Mouse (Mus musculus) embryonic facial prominence, embryonic 14.5 days (tissue): Measurements from ENCODE around the gene Rph3al. TPM values are rescaled to one million over a fixed set of nuclear protein-coding genes. Genes with fewer than 3 reads are reported as not detected.
A peak's percentile ranks its signal among the peaks of the same experiment; 100 is the strongest.

Experiments used
- ATAC-seq: fragments of 200-750 bp; cut with Nextera tagmentation; 2 replicates; pipeline ENCODE4 v1.8.0; 2017; ENCODE audit warnings: low read depth, moderate number of reproducible peaks, moderate TSS enrichment
- DNase-seq: peaks from one replicate; pipeline ENCODE4 v3.0.0-alpha.2; 2015; ENCODE audit warnings: low spot score
- H3K27ac ChIP-seq: fragments of 300-500 bp; sonication (generic); replicated peaks from 2 replicates; pipeline ENCODE4 v1.5.1; 2014; ENCODE audit warnings: low read depth, mild to moderate bottlenecking, low read length, moderate library complexity
- H3K27me3 ChIP-seq: fragments of 300-500 bp; sonication (generic); replicated peaks from 2 replicates; pipeline ENCODE4 v1.6.1; 2014; ENCODE audit warnings: low read length; ENCODE audit not compliant: control insufficient read depth, insufficient read depth
- H3K36me3 ChIP-seq: fragments of 300-500 bp; sonication (generic); 2 replicates; pipeline ENCODE4 v1.6.1; 2014; ENCODE audit warnings: low read length, mixed read lengths; ENCODE audit not compliant: control insufficient read depth, insufficient read depth
- H3K4me1 ChIP-seq: fragments of 300-500 bp; sonication (generic); 2 replicates; pipeline ENCODE4 v1.6.1; 2014; ENCODE audit warnings: antibody characterized with exemption, low read length; ENCODE audit not compliant: control insufficient read depth, insufficient read depth
- H3K4me2 ChIP-seq: fragments of 300-500 bp; sonication (generic); 2 replicates; pipeline ENCODE4 v1.6.1; 2014; ENCODE audit warnings: low read depth, mild to moderate bottlenecking, low read length, moderate library complexity, mixed read lengths
- H3K4me3 ChIP-seq: fragments of 300-500 bp; sonication (generic); 2 replicates; pipeline ENCODE4 v1.5.1; 2014; ENCODE audit warnings: low read depth, mild to moderate bottlenecking, low read length
- H3K9ac ChIP-seq: fragments of 300-500 bp; sonication (generic); 2 replicates; pipeline ENCODE4 v1.6.1; 2014; ENCODE audit warnings: low read depth, mild to moderate bottlenecking, low read length, moderate library complexity, mixed read lengths
- H3K9me3 ChIP-seq: fragments of 300-500 bp; sonication (generic); 2 replicates; pipeline ENCODE4 v1.6.1; 2016; ENCODE audit warnings: low read length; ENCODE audit not compliant: control insufficient read depth
- WGBS: fragments of 180-500 bp; shearing (Covaris S2); extraction: QIAGEN DNeasy Blood & Tissue Kit; methylation state at CpG from one replicate; pipeline ENCODE4 v1.1.7; 2014; 5-methylcytosine and 5-hydroxymethylcytosine counted together
- polyA plus RNA-seq: library from polyadenylated mRNA; unstranded; fragments of >200 nt; fragmentation: Nextera tagmentation; extraction: Ambion mirVana; gene quantifications from 2 replicates; pipeline ENCODE4 v1.2.1, GENCODE M21; 2014

Rph3al gene
- polyA plus RNA-seq, result 3.0 TPM in 2 replicates

GRCm38 (mm10) chr11:75938379-75938906, at the start of gene Rph3al:
Gene Rph3al (minus strand): TSS chr11:75938429.
- peak within 1 kb of the TSS; percentile 46 for H3K9ac ChIP-seq
- peaks cover 7% of the 10 kb centered on the region; the same call in 1 of the 2 replicates for H3K9me3 ChIP-seq
- H3K4me2 ChIP-seq, result peak within 1 kb of the TSS; percentile 44
- no peaks in the 10 kb centered on the region for H3K27me3 ChIP-seq
- H3K36me3 ChIP-seq, result no peaks in the 10 kb centered on the region
- no peak for DNase-seq
- peaks cover 38% of the 10 kb centered on the region for H3K4me1 ChIP-seq
- H3K4me3 ChIP-seq, result no peak within 1 kb of the TSS
- no peak for ATAC-seq
- 47% methylated on average over 6 of the region's 6 CpGs for WGBS
- peak within 1 kb of the TSS; percentile 68 for H3K27ac ChIP-seq

GRCm38 (mm10) chr11:75985948-75986347, 47.7 kb upstream of the Rph3al start:
- Histone ChIP-seq H3K4me1 (no peaks in the 10 kb centered on the region; the same call in 1 of the 2 replicates), H3K9me3 (no peaks in the 10 kb centered on the region), H3K27me3 (no peaks in the 10 kb centered on the region), H3K4me3 (no peak overlapping the region), H3K36me3 (no peaks in the 10 kb centered on the region), H3K27ac (no peak overlapping the region), H3K4me2 (no peak overlapping the region), H3K9ac (no peak overlapping the region)
- no peak for ATAC-seq
- 51% methylated on average over 7 of the region's 7 CpGs for WGBS
- no peak for DNase-seq

- H3K4me1 ChIP-seq, result no peaks in the 10 kb centered on the region; the same call in 1 of the 2 replicates
- ATAC-seq (no peak), DNase-seq (no peak)
- no peak overlapping the region for H3K4me2 ChIP-seq
- no peaks in the 10 kb centered on the region for H3K36me3 ChIP-seq
- no peaks in the 10 kb centered on the region for H3K9me3 ChIP-seq
- no peak overlapping the region for H3K9ac ChIP-seq
- H3K27me3 ChIP-seq, result no peaks in the 10 kb centered on the region
- no peak overlapping the region for H3K27ac ChIP-seq
- WGBS, result 78% methylated on average over 1 of the region's 1 CpGs
- H3K4me3 ChIP-seq, result no peak overlapping the region
Observed at GRCm38 (mm10) chr11:75984581-75984980, 46.4 kb upstream of the Rph3al start.

GRCm38 (mm10) chr11:75983194-75983593, 45.0 kb upstream of the Rph3al start:
- Histone ChIP-seq H3K4me1 (no peaks in the 10 kb centered on the region; the same call in 1 of the 2 replicates), H3K4me3 (no peak overlapping the region), H3K9me3 (no peaks in the 10 kb centered on the region), H3K36me3 (no peaks in the 10 kb centered on the region), H3K9ac (no peak overlapping the region), H3K27me3 (no peaks in the 10 kb centered on the region), H3K27ac (no peak overlapping the region), H3K4me2 (no peak overlapping the region)
- 74% methylated on average over 4 of the region's 4 CpGs for WGBS
- DNase-seq (peak; percentile 15), ATAC-seq (no peak)

- H3K4me3 ChIP-seq, result no peak overlapping the region
- H3K4me2 ChIP-seq, result no peak overlapping the region
- peak; percentile 55; the same call in 1 of the 2 replicates for ATAC-seq
- no peaks in the 10 kb centered on the region for H3K4me1 ChIP-seq
- no peak for DNase-seq
- WGBS, result 46% methylated on average over 2 of the region's 2 CpGs
- H3K9ac ChIP-seq, result no peak overlapping the region
- no peaks in the 10 kb centered on the region; the same call in 1 of the 2 replicates for H3K9me3 ChIP-seq
- no peaks in the 10 kb centered on the region for H3K27me3 ChIP-seq
- H3K27ac ChIP-seq, result no peak overlapping the region
- no peaks in the 10 kb centered on the region for H3K36me3 ChIP-seq
Observed at GRCm38 (mm10) chr11:75980413-75980812, 42.2 kb upstream of the Rph3al start.

- no peak for ATAC-seq
- Histone ChIP-seq H3K9me3 (peaks cover 7% of the 10 kb centered on the region; the same call in 1 of the 2 replicates), H3K27ac (no peak overlapping the region), H3K4me1 (no peaks in the 10 kb centered on the region), H3K4me3 (no peak overlapping the region), H3K9ac (no peak overlapping the region), H3K36me3 (no peaks in the 10 kb centered on the region), H3K27me3 (no peaks in the 10 kb centered on the region), H3K4me2 (no peak overlapping the region)
- WGBS, result 60% methylated on average over 6 of the region's 6 CpGs
- no peak for DNase-seq
Observed at GRCm38 (mm10) chr11:75978051-75978450, 39.8 kb upstream of the Rph3al start.

- Histone ChIP-seq H3K9me3 (peaks cover 7% of the 10 kb centered on the region; the same call in 1 of the 2 replicates), H3K4me2 (no peak overlapping the region), H3K4me3 (no peak overlapping the region), H3K27ac (no peak overlapping the region), H3K36me3 (no peaks in the 10 kb centered on the region), H3K9ac (no peak overlapping the region), H3K27me3 (0 out of 2 replicates have a peak, but pooled peaks cover under 1% of the 10 kb centered on the region), H3K4me1 (no peaks in the 10 kb centered on the region)
- no peak for DNase-seq
- WGBS, result 63% methylated on average over 8 of the region's 8 CpGs
- no peak for ATAC-seq
Observed at GRCm38 (mm10) chr11:75976748-75977147, 38.5 kb upstream of the Rph3al start.

- Histone ChIP-seq H3K4me1 (no peaks in the 10 kb centered on the region), H3K4me2 (no peak overlapping the region), H3K36me3 (no peaks in the 10 kb centered on the region), H3K27ac (no peak overlapping the region), H3K9ac (no peak overlapping the region), H3K27me3 (peaks cover 3% of the 10 kb centered on the region; the same call in 1 of the 2 replicates), H3K9me3 (peaks cover 7% of the 10 kb centered on the region; the same call in 1 of the 2 replicates), H3K4me3 (no peak overlapping the region)
- DNase-seq, result no peak
- whole genome bisulfite sequencing, result 79% methylated on average over 1 of the region's 1 CpGs
- ATAC-seq, result no peak
Observed at GRCm38 (mm10) chr11:75973988-75974387, 35.8 kb upstream of the Rph3al start.
